Mouse (Mus musculus): ENCODE measurements at regions not wholly inside any gene's neighbourhood (a gene's known extent, or its start where the extent isn't known, plus 50 kb on each side); places are given as distances from the start of the nearest gene placed in this dataset.
"Not testable (repeated sequence)": the region's sequence is repeated elsewhere in the genome, so short reads cannot be mapped to it uniquely, and the experiment has no call there.

DNA sequence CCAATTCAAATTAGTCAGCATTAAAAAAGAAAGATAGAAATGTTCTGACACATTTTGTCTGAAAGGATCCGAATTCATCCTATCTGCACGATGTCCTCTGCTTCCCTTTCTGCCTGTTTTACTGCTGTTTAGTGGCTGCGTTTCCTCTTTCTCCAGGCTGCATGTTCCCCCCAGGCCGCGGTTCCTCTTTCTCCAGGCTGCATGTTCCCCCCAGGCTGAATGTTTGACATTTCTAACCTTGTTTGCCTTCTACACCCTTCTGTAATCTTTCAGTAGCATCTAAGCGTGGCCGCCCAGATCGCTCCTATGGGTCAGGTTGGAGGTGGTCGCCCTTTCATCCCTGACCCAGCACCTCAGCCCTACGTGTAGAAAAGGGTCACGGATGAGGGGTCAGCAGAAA lies 89.6 kb upstream of the Mdm1 start:
- DNase-seq, result peak; percentile 26

DNA sequence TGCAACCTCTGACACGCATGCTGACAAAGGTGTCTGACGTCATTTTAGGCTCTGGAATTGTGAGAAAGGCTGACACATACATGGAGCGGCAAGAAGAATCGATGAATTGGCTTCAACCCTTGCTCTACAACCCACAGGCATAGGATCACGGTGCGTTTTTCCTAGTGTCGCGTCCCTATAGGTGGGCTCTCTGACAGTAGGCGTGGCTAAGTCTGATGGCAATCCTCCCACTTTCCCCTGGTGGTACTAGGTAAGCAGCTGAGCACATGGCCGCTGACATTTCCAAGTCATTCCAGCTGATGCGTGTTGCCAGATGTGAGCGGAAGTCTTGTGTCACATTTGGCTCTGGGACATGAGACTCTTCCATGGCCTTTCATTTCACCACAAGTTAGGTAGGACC lies 89.1 kb upstream of the Mdm1 start:
- no peak for DNase-seq

DNA sequence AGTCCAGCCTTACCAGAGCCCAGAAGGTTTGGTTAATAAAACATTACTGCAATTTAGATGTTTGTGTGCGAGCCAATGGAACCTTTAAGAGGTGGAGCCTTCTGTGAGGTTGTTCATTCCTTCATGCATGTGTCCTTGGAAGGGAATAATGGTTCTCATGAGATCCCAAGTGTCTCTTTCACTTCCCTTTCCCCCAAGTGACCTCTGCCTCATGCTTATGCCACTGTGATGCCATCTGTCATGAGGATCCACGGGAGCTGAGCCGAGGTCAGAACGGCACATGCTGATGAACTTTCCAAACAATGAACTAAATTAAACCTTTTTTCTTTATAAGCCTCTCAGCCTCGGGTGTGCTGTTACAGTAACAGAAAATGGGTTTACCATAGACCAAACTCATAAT lies 88.6 kb upstream of the Mdm1 start:
- DNase-seq, result no peak

DNA sequence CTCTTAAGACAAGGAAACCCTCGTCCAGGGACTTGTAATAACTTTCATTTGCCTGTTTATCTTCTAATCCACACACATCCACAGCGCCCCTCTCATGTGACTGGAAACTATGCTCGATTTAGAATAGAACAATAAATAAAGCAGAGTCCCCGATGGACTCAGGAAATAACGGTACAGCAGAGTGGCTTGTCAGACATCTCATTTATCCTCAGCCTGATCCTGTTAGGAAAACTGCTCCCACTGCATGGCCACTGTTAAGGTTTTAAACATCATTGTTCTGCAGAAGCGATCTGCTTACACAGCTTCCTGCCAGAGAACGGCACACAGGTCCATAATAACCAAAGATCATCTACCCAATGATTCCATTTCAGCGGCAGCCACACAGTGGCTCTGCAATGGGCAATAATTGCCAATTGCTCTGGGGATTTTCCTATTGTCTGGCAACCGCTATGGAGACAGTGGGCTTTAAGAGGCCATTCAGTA lies 84.8 kb upstream of the Mdm1 start:
- DNase-seq, result no peak

DNA sequence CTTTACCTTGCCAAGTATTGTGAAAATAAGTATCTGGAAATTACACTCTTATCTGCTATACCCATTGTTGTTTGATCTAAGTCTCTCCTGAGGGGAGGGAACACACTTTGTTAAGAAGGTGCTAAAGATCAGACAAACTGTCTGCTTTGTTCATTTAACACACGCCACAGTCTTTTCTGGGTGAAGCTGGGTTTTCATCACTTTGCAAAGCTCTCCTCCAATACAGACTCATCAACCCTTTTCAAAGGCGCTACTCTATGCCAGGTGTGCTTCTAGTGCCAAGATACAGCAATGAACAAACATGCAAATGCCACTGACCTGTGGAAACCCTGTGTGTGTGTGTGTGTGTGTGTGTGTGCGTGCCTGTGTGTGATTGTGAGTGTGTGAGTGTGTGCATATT lies 84.1 kb upstream of the Mdm1 start:
- no peak for DNase-seq

DNA sequence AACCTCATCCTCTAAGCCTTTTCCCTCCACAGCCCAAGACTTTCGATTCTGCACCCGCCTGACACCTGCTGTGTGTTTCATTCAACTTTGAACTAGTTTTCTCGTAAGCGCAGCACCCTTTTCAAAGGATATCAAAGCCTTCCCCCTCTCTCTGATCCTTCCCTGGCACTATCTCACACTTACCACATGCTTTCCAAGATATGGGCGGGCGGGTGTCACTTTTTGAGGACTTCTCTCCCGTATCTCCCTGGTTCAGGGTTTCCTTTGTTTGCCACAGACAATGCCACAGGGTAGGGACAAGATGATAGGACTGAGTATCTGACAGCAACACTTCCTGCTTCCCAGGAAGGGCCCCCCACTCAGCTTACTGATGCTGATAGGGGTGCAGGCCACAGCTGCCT lies 76.8 kb upstream of the Mdm1 start:
- peak; percentile 54 for DNase-seq

DNA sequence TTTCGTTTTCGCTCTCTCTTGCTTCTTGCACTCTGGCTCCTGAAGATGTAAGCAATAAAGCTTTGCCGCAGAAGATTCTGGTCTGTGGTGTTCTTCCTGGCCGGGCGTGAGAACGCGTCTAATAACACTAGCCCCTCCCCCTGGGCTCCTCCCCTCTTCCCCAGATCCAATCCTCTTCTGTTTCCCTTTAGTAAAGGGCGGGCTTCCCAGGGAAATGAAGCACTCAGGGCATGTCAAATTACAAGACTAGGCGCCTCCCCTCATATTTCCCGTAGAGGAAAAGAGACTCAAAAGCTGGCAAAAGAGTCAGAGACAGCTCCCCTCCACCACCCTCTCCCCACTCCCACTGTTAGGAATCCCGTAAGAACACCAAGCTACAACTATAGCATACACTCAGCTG lies 65.3 kb upstream of the Mdm1 start:
- not testable (repeated sequence) for DNase-seq

DNA sequence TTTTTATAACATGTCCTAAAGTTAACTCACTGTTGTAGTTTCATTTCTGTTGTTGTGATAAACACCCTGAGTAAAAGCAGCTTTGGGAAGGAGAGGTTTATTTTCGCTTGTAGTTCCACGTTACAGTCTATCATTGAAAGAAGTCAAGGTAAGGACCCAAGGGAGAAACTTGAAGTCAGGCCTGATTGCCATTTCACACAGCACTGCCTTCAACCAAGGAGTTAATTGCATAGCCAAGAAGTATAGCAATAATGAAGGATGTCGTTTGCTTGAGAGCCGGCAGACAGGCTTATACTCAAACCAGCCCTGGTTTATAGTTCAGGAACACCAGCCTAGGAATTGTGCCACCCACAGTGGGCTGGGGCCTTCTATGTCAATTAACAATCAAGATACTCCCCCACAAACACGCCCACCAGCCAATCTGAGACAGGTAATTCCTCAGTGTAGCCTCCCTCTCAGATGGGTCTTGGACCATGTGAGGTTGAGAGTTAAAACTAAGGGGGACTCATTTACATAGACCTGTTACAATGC lies 59.9 kb upstream of the Mdm1 start:
- DNase-seq, result no peak

DNA sequence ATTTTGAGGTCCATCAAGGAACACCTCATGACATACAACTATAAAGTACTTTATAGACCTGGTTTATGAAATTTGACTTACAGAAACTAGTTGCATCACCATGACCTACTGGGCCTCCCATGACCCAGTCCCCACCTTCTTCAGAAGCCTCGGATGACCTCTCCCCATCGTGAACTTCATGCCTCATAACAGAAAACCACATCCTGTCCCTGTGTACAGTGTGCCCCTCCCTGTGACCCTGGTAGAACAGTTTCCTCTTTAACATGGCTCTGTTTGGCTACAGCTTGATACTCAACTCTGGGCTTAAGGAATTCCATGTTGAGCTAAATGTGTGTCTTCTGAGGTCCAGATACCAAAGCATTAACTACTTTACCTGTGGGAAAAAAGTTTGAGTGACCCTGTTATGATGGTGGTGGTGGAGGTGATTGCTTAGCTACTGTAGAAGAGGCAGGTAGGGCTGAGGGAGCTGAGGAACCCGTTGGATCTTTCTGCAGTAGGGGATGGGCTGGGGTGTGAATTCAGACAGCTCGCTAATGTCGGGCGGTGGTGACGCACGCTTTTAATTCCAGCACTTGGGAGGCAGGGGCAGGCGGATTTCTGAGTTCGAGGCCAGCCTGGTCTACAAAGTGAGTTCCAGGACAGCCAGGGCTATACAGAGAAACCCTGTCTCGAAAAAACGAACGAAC lies 58.4 kb upstream of the Mdm1 start:
- no peak for DNase-seq

DNA sequence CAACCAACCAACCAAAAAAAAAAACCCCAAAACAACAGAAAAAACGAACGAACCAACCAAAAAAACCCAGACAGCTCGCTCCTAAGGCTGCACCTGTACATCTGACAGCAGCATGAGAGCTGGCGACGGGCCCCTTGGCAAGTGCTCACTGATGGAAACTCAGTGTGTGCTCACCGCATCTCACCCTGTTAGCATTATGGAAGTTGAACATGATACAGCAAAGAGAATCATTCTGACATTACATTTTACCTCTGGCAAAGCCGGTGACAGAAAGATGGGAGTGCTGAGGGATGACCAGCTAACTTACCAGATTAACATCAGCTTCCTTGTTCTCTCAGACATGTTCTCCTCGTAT lies 57.9 kb upstream of the Mdm1 start:
- no peak for DNase-seq

DNA sequence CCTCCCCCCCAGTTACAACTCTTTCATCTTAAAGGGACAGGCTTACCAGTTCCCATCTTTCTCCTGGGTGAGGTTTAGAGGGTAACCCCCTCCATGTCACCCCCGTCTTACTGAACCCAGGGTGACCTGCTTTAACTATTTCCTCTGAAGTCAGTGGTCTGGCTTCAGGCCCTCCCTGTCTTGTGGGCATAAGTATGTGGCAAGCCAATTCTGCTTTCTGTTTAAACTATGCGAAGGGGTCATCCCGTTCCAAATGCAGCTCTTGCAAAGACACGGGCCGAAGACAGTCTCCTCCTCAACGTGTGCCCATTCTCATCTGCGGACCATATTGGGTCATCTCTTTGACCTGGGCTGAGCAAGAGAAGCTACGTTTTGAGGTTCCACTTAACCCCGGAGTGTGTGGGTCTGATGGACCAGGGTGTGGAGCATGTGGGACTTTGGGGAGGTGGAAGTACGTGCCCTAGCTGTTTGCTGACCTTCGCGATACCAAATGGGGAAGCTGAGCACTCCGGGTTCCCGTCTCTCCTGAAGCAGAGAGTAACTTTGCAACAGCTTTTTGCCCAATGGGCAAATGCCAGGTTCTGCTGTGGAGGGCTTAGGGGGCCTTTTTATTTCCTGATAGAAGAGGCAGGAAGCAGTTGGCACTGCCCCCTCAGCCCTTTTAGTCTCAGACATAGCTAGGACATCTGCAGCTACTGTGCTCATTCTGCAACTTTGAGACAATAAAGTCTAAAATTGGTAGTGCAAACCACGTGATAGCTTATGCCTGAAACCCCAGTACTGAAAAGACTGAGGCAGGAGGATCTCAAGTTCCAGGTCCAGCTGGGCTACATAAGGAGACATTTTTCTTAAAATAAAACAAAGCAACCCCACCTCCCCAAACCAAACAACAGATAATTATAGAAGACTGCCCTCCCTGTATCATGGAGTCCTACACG lies 56.3 kb upstream of the Mdm1 start:
- DNase-seq, result peak; percentile 18

DNA sequence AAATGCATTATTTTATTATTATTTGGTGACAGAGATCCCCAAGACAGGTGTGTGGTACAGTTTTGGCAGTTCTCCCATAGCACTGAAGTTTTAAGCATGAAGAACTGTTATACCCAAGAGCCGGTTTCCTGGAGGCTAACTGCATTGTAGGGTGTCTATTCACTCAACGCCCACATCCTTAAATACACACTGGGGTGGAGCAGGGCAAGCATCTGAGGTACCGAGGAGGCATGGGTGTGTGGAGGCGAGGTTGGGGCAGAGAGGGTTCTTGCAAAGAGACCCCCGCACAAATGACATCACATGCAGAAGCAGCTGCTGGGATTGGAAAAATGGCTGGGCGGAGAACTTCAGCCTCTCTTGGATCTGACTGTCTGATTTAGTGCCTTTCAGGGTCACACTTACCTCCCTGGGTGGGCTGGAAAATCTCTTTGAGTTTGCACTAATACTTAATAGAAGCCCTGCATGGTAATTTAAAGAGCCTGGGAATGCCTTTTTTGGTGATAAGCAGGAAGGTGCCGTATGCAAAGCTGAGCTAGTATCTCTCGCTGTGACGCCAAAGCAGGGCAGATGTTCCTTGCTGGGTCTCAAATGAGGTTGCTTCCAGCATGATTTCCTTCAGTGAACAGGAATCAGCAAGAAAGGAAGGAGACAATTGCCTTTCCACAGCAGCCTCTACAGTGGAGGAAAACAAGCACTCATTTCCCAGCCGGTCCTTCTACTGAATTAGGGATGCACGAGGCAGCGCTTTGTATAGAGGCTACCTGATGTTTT lies 53.9 kb upstream of the Mdm1 start:
- DNase-seq, result no peak

DNA sequence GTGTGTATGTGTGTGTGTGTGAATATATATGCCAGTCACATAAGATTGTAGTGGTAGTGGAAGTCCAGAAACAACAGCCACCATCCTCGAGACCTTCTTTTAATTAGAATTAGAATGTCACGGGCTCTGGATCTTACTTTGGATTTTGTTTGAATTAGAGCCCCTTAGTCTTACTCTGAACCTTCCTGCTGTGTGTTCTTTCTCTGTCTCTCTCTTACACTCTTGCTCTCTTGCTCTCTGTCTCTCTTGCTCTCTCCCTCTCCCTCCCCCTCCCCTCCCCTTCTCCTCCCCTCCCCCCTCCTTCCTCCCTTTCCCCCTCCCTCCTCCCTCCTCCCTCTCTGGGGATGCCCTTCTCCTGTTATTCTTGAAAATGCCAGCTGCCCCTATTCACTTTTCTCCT lies 53.1 kb upstream of the Mdm1 start:
- DNase-seq, result no peak

DNA sequence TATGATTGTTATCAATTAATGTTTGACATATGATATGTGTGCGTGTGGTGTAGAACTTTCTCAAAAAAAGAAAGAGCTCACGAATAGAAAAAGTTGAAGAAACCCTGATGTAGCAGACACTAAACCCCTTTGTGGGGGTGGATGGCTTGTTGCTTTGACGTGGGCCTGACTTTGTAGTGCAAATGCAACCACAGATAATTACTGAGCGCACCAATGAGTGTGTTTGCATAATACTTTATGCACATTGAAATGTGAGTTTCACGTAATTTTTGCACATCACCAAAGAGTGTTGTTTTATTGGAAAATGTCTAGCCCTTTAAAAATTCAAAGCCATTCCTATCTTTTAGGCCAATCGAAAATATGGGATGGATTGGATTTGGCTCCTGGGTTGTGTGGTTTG lies 51.7 kb upstream of the Mdm1 start:
- DNase-seq, result no peak

DNA sequence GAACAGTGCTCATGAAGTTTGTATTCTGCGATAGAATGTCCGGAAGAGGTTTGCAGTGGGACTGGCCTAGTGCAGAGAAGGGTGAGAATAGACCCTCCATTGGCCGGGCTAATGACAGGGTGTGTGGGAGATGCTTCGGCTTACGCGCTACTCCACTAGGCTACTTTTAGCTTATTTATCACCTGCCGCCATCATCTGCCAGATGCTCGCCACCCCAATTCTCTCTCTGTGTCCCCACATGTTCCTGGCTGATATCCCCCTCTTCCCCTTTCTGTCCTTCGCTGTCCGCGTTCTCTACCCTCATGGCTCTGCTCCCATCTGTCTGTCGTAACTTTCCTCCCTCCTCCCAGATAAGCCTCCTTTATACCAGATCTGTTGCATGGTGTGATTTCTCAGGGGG lies 50.1 kb upstream of the Mdm1 start:
- no peak for DNase-seq

Data from liver (tissue).